Mouse (Mus musculus) liver, embryonic 14.5 days (tissue): Measurements from ENCODE around the gene 1700012B09Rik. TPM values are rescaled to one million over a fixed set of nuclear protein-coding genes. Genes with fewer than 3 reads are reported as not detected.

Source experiments
- ATAC-seq: fragments of 200-750 bp; cut with Nextera tagmentation; 2 replicates; pipeline ENCODE4 v1.8.0; 2017; ENCODE audit warnings: moderate number of reproducible peaks, mild to moderate bottlenecking, moderate library complexity; ENCODE audit not compliant: insufficient read depth
- DNase-seq, 3 experiments: peaks; one replicate each; pipeline ENCODE4 v3.0.0-alpha.2; 2012 to 2013; ENCODE audit warnings: low read depth in 3 of 3, low spot score in 3 of 3
- H3K27ac ChIP-seq: fragments of 300-500 bp; sonication (generic); 2 replicates; pipeline ENCODE4 v1.5.1; 2014; ENCODE audit warnings: moderate library complexity, mild to moderate bottlenecking, control low read depth, inconsistent platforms
- H3K27me3 ChIP-seq: fragments of 300-500 bp; sonication (generic); 2 replicates; pipeline ENCODE4 v1.6.1; 2014; ENCODE audit warnings: mild to moderate bottlenecking, low read length, moderate library complexity; ENCODE audit not compliant: control insufficient read depth, insufficient read depth
- H3K36me3 ChIP-seq: fragments of 300-500 bp; sonication (generic); replicated peaks from 2 replicates; pipeline ENCODE4 v1.6.1; 2014; ENCODE audit warnings: low read depth; ENCODE audit not compliant: control insufficient read depth, insufficient read depth
- H3K4me1 ChIP-seq, 2 experiments: fragments of 200-500 bp in 1 of 2; fragments of 300-500 bp in 1 of 2; sonication (generic) in 1 of 2; replicated peaks; 2 replicates each; pipeline ENCODE4 v1.6.1; 2012 to 2014; ENCODE audit warnings: antibody characterized with exemption in 1 of 2, inconsistent platforms in 1 of 2, low read length in 1 of 2; ENCODE audit not compliant: control insufficient read depth in 2 of 2, insufficient read depth in 2 of 2
- H3K4me2 ChIP-seq: fragments of 300-500 bp; sonication (generic); 2 replicates; pipeline ENCODE4 v1.6.1; 2014; ENCODE audit warnings: low read depth, mild to moderate bottlenecking, control low read depth, moderate library complexity
- H3K4me3 ChIP-seq, 2 experiments: fragments of 200-500 bp in 1 of 2; fragments of 300-500 bp in 1 of 2; sonication (generic) in 1 of 2; 2 replicates each; pipeline ENCODE4 v1.5.1; 2012 to 2014; ENCODE audit warnings: low read depth in 2 of 2, low read length in 2 of 2, mild to moderate bottlenecking in 2 of 2, control low read depth in 1 of 2, inconsistent platforms in 1 of 2, moderate library complexity in 1 of 2; ENCODE audit not compliant: insufficient read depth in 1 of 2
- H3K9ac ChIP-seq: fragments of 300-500 bp; sonication (generic); replicated peaks from 2 replicates; pipeline ENCODE4 v1.6.1; 2014; ENCODE audit warnings: mild to moderate bottlenecking, control low read depth, moderate library complexity
- H3K9me3 ChIP-seq: fragments of 300-500 bp; sonication (generic); 2 replicates; pipeline ENCODE4 v1.6.1; 2016; ENCODE audit warnings: low read length, mixed read lengths; ENCODE audit not compliant: control insufficient read depth
- CTCF ChIP-seq: IDR thresholded peaks from 2 replicates; pipeline ENCODE4 v1.5.1; 2016; ENCODE audit warnings: antibody characterized with exemption, low read depth, control low read depth
- EP300 ChIP-seq: IDR thresholded peaks from 2 replicates; pipeline ENCODE4 v1.6.1; 2016; ENCODE audit warnings: antibody characterized with exemption, low read depth
- WGBS: fragments of 180-500 bp; shearing (Covaris S2); extraction: QIAGEN DNeasy Blood & Tissue Kit; methylation state at CpG from one replicate; pipeline ENCODE4 v1.1.7; 2014; ENCODE audit not compliant: insufficient replicate concordance; 5-methylcytosine and 5-hydroxymethylcytosine counted together
- polyA plus RNA-seq, 2 experiments: library from polyadenylated mRNA; depleted of rRNA in 1 of 2; stranded (reverse) in 1 of 2; unstranded in 1 of 2; fragments of >200 nt; fragmentation: Nextera tagmentation in 1 of 2; extraction: Ambion mirVana in 1 of 2; gene quantifications; 2 replicates each; pipeline versions ENCODE4 v1.2.1 to v1.2.3; 2012 to 2014

Gene 1700012B09Rik
- polyA plus RNA-seq (2012; rRNA removed) = not detected in 2 replicates
- polyA plus RNA-seq (2014; fragmentation: Nextera tagmentation; extraction: Ambion mirVana) = not detected in 2 replicates

DNA sequence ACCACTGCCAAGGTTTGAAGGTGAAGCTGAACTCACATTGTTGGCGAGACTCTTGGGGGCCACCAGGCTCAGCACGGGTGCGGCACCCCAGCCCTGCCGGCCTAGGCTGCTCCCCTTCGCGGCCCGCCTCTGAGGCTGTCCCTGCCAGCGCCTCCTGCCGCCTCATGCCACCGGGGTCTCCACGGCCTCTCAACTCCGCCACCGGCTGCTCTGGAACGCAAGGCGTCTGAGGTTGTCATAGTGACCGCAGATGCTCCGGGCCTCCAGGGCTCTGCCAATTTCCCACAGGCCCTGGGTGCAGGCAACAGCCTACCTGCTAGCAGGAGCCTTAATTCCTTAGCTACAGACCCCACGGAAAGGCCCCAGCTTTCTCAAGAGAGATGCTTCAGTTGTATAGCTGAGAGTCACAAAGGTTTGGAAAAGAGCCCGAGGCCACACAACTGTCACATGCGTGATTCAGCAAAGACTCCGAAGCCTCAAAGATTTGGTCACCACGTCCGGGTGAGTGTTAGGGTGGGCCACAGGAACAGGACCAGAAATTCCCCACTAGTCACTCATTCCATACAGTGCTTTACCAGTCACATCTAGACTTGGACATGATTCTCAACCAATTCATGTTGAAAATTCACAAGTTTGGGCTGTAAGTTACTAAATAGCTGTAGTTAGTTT, at the start of gene 1700012B09Rik:
1700012B09Rik (minus strand) TSS at position 228 of the 669 bp plus-strand sequence.
- no peak for DNase-seq
- Histone ChIP-seq H3K9me3 (no peaks in the 10 kb centered on the region), H3K27ac (no peak within 1 kb of the TSS), H3K4me2 (no peak within 1 kb of the TSS), H3K4me1 (no peaks in the 10 kb centered on the region), H3K36me3 (no peaks in the 10 kb centered on the region), H3K4me3 (no peak within 1 kb of the TSS), H3K9ac (no peak within 1 kb of the TSS), H3K27me3 (peaks cover 5% of the 10 kb centered on the region; the same call in 1 of the 2 replicates)
- no peak for TF ChIP-seq CTCF
- no peak for TF ChIP-seq EP300
- 29% methylated on average over 23 of the region's 23 CpGs for WGBS
- no peak for ATAC-seq

DNA sequence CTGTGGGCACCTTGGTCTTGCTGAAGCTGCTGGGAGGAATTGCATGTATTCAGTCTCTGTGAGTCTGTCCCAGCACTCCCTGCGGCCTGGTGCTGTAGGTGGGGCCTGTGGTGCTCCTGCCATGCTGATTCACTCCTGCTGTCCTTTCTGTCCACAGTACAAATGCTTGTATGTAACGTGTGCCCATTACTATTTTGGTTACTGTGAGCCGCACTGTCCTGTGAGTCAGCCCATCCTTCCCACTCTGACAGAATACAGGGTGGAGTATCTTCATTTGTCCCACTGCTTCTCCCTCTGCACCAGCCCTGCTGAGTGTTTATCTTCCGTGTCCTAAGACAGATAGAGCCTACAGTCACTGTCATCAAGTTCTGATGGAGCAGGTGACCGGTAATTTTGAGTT, 39.3 kb upstream of the 1700012B09Rik start:
- Histone ChIP-seq H3K4me1 (no peaks in the 10 kb centered on the region), H3K9ac (no peak overlapping the region), H3K4me3 (no peak overlapping the region), H3K9me3 (no peaks in the 10 kb centered on the region), H3K4me2 (no peak overlapping the region), H3K27ac (no peak overlapping the region), H3K27me3 (no peaks in the 10 kb centered on the region), H3K36me3 (peaks cover 53% of the 10 kb centered on the region)
- DNase-seq = no peak
- no peak for TF ChIP-seq EP300
- WGBS = 84% methylated on average over 5 of the region's 5 CpGs
- no peak for ATAC-seq

DNA sequence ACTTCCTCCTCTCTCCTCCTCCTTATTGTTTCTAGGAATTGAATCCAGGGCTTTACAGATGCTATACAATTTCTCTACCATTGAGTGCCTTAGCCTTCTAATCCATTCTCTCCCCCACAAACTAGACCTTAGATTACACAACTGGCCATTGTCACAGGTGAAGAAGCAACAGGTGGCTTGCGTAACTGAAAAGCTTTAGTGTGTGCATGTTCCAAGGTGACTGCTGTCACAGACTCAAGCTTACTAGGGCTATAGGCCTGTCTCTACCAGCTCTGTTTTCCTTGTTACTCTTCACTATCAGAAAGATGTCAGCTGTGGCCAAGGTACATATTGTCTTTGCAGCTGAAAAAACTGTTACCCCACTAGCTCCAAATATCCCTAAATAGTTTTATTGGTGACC, 36.0 kb upstream of the 1700012B09Rik start:
- H3K27ac ChIP-seq = no peak overlapping the region
- H3K9ac ChIP-seq = no peak overlapping the region
- H3K9me3 ChIP-seq = no peaks in the 10 kb centered on the region
- H3K4me2 ChIP-seq = no peak overlapping the region
- ATAC-seq (no peak), DNase-seq (no peak)
- no peak overlapping the region for H3K4me3 ChIP-seq
- peaks cover 55% of the 10 kb centered on the region for H3K36me3 ChIP-seq
- 96% methylated on average over 1 of the region's 1 CpGs for WGBS
- H3K4me1 ChIP-seq = no peaks in the 10 kb centered on the region
- no peaks in the 10 kb centered on the region for H3K27me3 ChIP-seq
- TF ChIP-seq CTCF (no peak), EP300 (no peak)

DNA sequence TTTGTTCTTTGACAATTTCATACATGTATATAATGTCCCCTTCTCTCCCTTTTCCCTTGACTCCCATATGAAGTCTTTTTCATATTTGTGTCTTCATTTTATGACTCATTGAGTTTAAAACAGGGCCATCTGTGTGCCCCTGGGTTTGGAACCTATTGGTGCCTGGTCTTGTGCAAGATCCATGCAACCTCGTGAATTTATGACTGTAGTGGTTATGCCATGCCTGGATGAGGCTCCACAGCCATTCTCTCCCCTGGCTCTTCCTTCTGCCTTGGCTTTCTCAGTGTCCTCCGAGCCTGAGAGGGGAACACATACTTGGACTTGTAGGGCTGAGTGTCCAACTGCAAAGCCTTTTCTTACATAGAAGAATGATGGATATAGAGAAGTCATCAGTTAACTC, 34.9 kb upstream of the 1700012B09Rik start:
- DNase-seq = no peak
- 80% methylated on average over 2 of the region's 2 CpGs for WGBS
- Histone ChIP-seq H3K27ac (no peak overlapping the region), H3K4me3 (no peak overlapping the region), H3K36me3 (peaks cover 52% of the 10 kb centered on the region), H3K4me1 (no peaks in the 10 kb centered on the region), H3K4me2 (no peak overlapping the region), H3K9me3 (no peaks in the 10 kb centered on the region), H3K27me3 (no peaks in the 10 kb centered on the region), H3K9ac (no peak overlapping the region)
- no peak for TF ChIP-seq CTCF
- no peak for TF ChIP-seq EP300
- no peak for ATAC-seq

DNA sequence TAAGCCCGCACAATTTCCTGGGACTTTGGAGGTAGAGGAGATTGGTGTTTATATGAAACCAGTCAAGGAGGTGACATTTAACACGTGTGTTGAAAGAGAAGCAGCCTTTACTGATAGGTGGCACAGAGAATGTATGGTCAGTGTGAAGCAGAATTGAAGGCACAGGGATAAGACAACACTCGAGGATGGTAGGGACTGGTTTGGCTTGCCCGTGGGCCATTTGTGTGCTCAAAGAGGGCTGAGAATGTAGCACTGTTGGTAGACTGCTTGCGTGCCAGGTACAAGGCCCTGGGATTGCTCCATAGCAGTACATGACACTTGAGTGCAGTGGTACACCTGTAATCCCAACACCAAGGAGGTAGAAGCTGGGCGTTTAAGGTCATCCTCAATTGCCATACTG, 16.5 kb upstream of the 1700012B09Rik start:
- Histone ChIP-seq H3K4me3 (no peak overlapping the region), H3K9me3 (no peaks in the 10 kb centered on the region), H3K4me1 (no peaks in the 10 kb centered on the region; a peak in 1 of 4 replicates), H3K27ac (no peak overlapping the region), H3K36me3 (peaks cover 41% of the 10 kb centered on the region), H3K4me2 (no peak overlapping the region), H3K27me3 (no peaks in the 10 kb centered on the region), H3K9ac (no peak overlapping the region)
- 77% methylated on average over 6 of the region's 6 CpGs for WGBS
- TF ChIP-seq CTCF = no peak
- TF ChIP-seq EP300 = no peak
- ATAC-seq (no peak), DNase-seq (no peak)
